Mouse (Mus musculus) skeletal muscle tissue, adult 2 months (tissue): ENCODE results near the gene Gzmm.
"Not testable (repeated sequence)": the region's sequence is repeated elsewhere in the genome, so short reads cannot be mapped to it uniquely, and the experiment has no call there.

Experiments
- DNase-seq: peaks from one replicate; pipeline ENCODE4 v3.0.0-alpha.2; 2012; ENCODE audit warnings: low read depth, low spot score

The Gzmm gene

GRCm38 (mm10) chr10:79701443-79702129, 12.8 kb downstream of the Gzmm start:
- DNase-seq = no peak

- not testable (repeated sequence) for DNase-seq
Measured at GRCm38 (mm10) chr10:79702970-79703369, 14.2 kb downstream of the Gzmm start.

GRCm38 (mm10) chr10:79703541-79703940, 14.7 kb downstream of the Gzmm start:
- no peak for DNase-seq

GRCm38 (mm10) chr10:79704065-79704969, 15.5 kb downstream of the Gzmm start, which contains the start of gene Bsg:
TSS of gene Bsg (plus strand) at chr10:79704491.
- DNase-seq = peak; percentile 99

- DNase-seq = no peak
Measured at GRCm38 (mm10) chr10:79704970-79705360, 16.1 kb downstream of the Gzmm start.

- DNase-seq = no peak
Measured at GRCm38 (mm10) chr10:79705951-79706350, 17.1 kb downstream of the Gzmm start.

- peak; percentile 89 for DNase-seq
Measured at GRCm38 (mm10) chr10:79706406-79707094, 17.7 kb downstream of the Gzmm start.

GRCm38 (mm10) chr10:79707162-79707561, 18.3 kb downstream of the Gzmm start:
- peak; percentile 74 for DNase-seq

GRCm38 (mm10) chr10:79707759-79708158, 18.9 kb downstream of the Gzmm start:
- DNase-seq = no peak

GRCm38 (mm10) chr10:79708668-79709067, 19.8 kb downstream of the Gzmm start:
- DNase-seq = no peak

GRCm38 (mm10) chr10:79709307-79709706, 20.5 kb downstream of the Gzmm start:
- no peak for DNase-seq

- DNase-seq = no peak
Measured at GRCm38 (mm10) chr10:79712029-79712428, 23.2 kb downstream of the Gzmm start.

GRCm38 (mm10) chr10:79712499-79713126, 23.8 kb downstream of the Gzmm start:
- DNase-seq = peak; percentile 79

- no peak for DNase-seq
Measured at GRCm38 (mm10) chr10:79713163-79713562, 24.3 kb downstream of the Gzmm start.

- no peak for DNase-seq
Measured at GRCm38 (mm10) chr10:79714996-79715395, 26.2 kb downstream of the Gzmm start.

- DNase-seq = no peak
Measured at GRCm38 (mm10) chr10:79716254-79716987, 27.6 kb downstream of the Gzmm start, which contains the start of gene Hcn2. TSS of gene Hcn2 (plus strand) at chr10:79716634.

GRCm38 (mm10) chr10:79716988-79717355, 28.2 kb downstream of the Gzmm start:
- DNase-seq = no peak

- no peak for DNase-seq
Measured at GRCm38 (mm10) chr10:79717640-79718357, 29.0 kb downstream of the Gzmm start.

- DNase-seq = no peak
Measured at GRCm38 (mm10) chr10:79721089-79721488, 32.3 kb downstream of the Gzmm start.

- no peak for DNase-seq
Measured at GRCm38 (mm10) chr10:79723047-79723446, 34.2 kb downstream of the Gzmm start.
